Mouse (Mus musculus) liver, postnatal 0 days (tissue): ENCODE data around the gene Sptbn4. TPM values are rescaled to one million over a fixed set of nuclear protein-coding genes. Genes with fewer than 3 reads are reported as not detected.
A peak's percentile ranks its signal among the peaks of the same experiment; 100 is the strongest.

Experiments used
- ATAC-seq: fragments of 200-750 bp; cut with Nextera tagmentation; 2 replicates; pipeline ENCODE4 v1.8.0; 2017; ENCODE audit warnings: mild to moderate bottlenecking, moderate library complexity
- DNase-seq: peaks from one replicate; pipeline ENCODE4 v3.0.0-alpha.2; 2016
- H3K27ac ChIP-seq: fragments of 300-500 bp; sonication (generic); 2 replicates; pipeline ENCODE4 v1.5.1; 2014; ENCODE audit warnings: antibody characterized with exemption, moderate library complexity, mild to moderate bottlenecking, low read depth
- H3K27me3 ChIP-seq: fragments of 300-500 bp; sonication (generic); 2 replicates; pipeline ENCODE4 v1.6.1; 2014; ENCODE audit warnings: low read length, control low read depth, mixed read lengths; ENCODE audit not compliant: insufficient read depth
- H3K36me3 ChIP-seq: fragments of 300-500 bp; sonication (generic); replicated peaks from 2 replicates; pipeline ENCODE4 v1.6.1; 2014; ENCODE audit warnings: mild to moderate bottlenecking, control low read depth, low read length, moderate library complexity, mixed read lengths; ENCODE audit not compliant: insufficient read depth
- H3K4me1 ChIP-seq: fragments of 300-500 bp; sonication (generic); 2 replicates; pipeline ENCODE4 v1.6.1; 2014; ENCODE audit warnings: antibody characterized with exemption, mild to moderate bottlenecking, control low read depth; ENCODE audit not compliant: insufficient read depth
- H3K4me2 ChIP-seq: fragments of 300-500 bp; sonication (generic); 2 replicates; pipeline ENCODE4 v1.6.1; 2014; ENCODE audit warnings: low read depth, mild to moderate bottlenecking, low read length, moderate library complexity, mixed read lengths
- H3K4me3 ChIP-seq: fragments of 300-500 bp; sonication (generic); 2 replicates; pipeline ENCODE4 v1.5.1; 2014; ENCODE audit warnings: low read depth, low read length
- H3K9ac ChIP-seq: fragments of 300-500 bp; sonication (generic); replicated peaks from 2 replicates; pipeline ENCODE4 v1.6.1; 2014; ENCODE audit warnings: mild to moderate bottlenecking, moderate library complexity
- H3K9me3 ChIP-seq: fragments of 300-500 bp; sonication (generic); 2 replicates; pipeline ENCODE4 v1.6.1; 2016; ENCODE audit warnings: mild to moderate bottlenecking, control low read depth, low read length, mixed read lengths
- CTCF ChIP-seq: sonication (generic); IDR thresholded peaks from 2 replicates; pipeline ENCODE4 v1.5.1; 2016; ENCODE audit warnings: antibody characterized with exemption, low read depth
- EP300 ChIP-seq: IDR thresholded peaks from 2 replicates; pipeline ENCODE4 v1.6.1; 2016; ENCODE audit warnings: antibody characterized with exemption, low read depth, mild to moderate bottlenecking
- WGBS: fragments of 180-500 bp; shearing (Covaris S2); extraction: QIAGEN DNeasy Blood & Tissue Kit; methylation state at CpG from one replicate; pipeline ENCODE4 v1.1.7; 2014; ENCODE audit not compliant: insufficient replicate concordance; 5-methylcytosine and 5-hydroxymethylcytosine counted together
- polyA plus RNA-seq: library from polyadenylated mRNA; unstranded; fragments of >200 nt; fragmentation: Nextera tagmentation; extraction: Ambion mirVana; gene quantifications from 2 replicates; pipeline ENCODE4 v1.2.1, GENCODE M21; 2015

The Sptbn4 gene
- polyA plus RNA-seq, 1 experiment from 2014 or later: 0.02 TPM

DNA sequence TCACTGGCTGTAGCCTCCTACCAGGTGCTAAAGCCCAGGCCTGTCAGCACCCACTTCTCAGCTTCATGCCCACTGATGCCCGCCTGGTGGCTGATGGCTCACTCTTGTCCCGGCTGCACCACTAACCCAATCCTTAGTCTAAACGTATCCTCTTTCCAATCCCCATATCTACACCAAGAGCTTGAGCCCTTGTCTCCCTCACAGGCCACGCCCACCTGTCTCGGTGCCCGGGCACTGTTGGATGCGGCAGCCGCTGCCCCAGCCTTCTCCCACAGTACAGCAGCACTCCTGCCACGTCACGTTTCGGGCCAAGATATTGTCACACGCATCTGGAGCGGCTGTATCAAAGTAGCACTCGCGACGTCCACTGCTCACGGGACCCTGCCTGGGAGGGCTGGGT lies 137.2 kb downstream of the Sptbn4 start:
- Histone ChIP-seq H3K27ac (no peak overlapping the region), H3K9ac (no peak overlapping the region), H3K27me3 (peaks cover 13% of the 10 kb centered on the region; the same call in 1 of the 2 replicates), H3K4me2 (no peak overlapping the region; the same call in 1 of the 2 replicates), H3K9me3 (peaks cover 6% of the 10 kb centered on the region), H3K4me1 (no peaks in the 10 kb centered on the region), H3K36me3 (no peaks in the 10 kb centered on the region), H3K4me3 (no peak overlapping the region)
- 8% methylated on average over 17 of the region's 17 CpGs for WGBS
- no peak for ATAC-seq
- DNase-seq: no peak
- no peak for TF ChIP-seq CTCF
- no peak for TF ChIP-seq EP300

DNA sequence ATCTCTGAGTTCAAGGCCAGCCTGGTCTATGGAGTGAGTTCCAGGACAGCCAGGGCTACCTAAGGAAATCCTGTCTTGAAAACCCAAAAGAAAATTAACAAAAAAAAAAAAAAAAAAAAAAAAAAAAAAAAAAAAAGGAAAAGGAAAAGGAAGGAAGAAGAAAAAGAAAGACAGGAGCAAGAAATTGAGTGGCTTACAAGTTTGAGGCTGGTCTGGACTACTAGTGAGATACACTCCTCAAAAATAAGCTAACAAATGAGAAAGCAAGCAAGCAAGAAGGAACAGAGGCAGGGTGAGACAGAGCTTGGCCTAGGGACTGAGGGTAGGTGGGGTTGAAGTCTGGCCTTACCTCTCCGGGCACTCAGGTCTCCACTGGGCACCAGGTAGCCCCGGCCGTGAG lies 137.7 kb downstream of the Sptbn4 start:
- Histone ChIP-seq H3K4me2 (no peak overlapping the region), H3K27ac (no peak overlapping the region)
- 69% methylated on average over 3 of the region's 3 CpGs for WGBS

DNA sequence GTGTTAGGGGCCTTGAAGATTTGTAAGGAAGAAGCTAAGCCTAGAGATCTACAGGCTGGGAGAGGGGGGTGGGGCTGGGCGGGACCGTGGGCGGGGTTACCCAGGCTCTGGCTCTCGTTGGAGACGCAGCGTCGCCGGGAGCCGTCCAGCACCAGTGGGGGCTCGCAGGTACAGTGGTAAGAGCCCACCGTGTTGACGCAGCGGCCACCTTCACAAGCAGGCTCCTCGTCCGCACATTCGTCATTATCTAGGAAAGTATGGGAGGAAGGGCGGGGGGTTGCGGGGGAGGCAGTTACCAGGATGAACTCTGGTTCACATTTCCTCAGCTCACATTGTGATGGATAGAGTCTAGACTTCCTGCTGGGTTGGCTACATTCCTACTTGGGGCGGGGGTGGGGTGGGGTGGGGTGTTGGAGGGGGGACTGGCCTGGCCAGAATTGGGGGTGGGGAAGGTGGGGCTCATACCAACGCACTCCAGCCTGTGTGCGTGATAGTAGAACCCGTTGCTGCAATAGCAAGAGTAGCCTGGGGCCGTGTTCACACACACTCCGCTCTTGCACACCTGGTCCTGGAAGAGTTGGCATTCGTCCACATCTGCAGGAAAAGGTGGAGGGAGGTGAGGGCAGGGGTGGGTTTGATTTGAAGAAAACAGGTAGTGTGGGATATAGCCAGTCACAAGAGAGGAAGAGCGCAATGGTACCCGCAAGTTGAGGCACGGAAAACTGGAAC lies 138.5 kb downstream of the Sptbn4 start:
- ATAC-seq (no peak), DNase-seq (no peak)
- Histone ChIP-seq H3K9me3 (peaks cover 5% of the 10 kb centered on the region), H3K4me3 (no peak overlapping the region), H3K4me1 (no peaks in the 10 kb centered on the region), H3K9ac (no peak overlapping the region), H3K36me3 (no peaks in the 10 kb centered on the region), H3K27ac (no peak overlapping the region), H3K27me3 (peaks cover 13% of the 10 kb centered on the region; the same call in 1 of the 2 replicates), H3K4me2 (peak overlapping the region; percentile 58)
- TF ChIP-seq EP300 (no peak), CTCF (no peak)
- WGBS: 14% methylated on average over 28 of the region's 28 CpGs

More for the DNA sequence above, 137.7 kb downstream of the Sptbn4 start:
- Histone ChIP-seq H3K36me3 (no peaks in the 10 kb centered on the region), H3K9me3 (peaks cover 6% of the 10 kb centered on the region), H3K4me3 (no peak overlapping the region), H3K27me3 (peaks cover 13% of the 10 kb centered on the region; the same call in 1 of the 2 replicates), H3K4me1 (no peaks in the 10 kb centered on the region), H3K9ac (no peak overlapping the region)
- ATAC-seq: no peak
- TF ChIP-seq EP300 (no peak), CTCF (no peak)
- no peak for DNase-seq

DNA sequence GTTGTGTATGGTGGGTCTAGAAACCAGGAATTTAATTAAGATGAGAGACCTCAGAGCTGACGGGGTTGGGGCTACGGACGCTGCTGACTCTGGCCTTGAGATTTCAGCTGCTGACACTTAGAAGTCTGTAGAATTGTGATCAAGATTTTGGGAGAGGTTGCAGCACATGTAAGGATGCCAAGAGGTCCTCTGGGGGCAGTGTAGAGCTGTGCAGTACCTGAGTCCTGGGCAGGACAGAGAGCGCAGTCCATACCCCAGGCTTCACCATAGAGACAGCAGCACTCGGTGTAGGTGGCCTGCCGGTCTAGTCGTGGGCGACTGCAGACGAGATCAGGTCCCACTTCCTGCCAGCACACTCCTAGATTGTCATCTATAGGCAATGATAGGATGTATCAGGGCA lies 139.9 kb downstream of the Sptbn4 start:
- Histone ChIP-seq H3K4me2 (no peak overlapping the region), H3K27me3 (peaks cover 13% of the 10 kb centered on the region; the same call in 1 of the 2 replicates), H3K4me1 (no peaks in the 10 kb centered on the region), H3K27ac (no peak overlapping the region), H3K9me3 (no peaks in the 10 kb centered on the region), H3K4me3 (no peak overlapping the region), H3K36me3 (no peaks in the 10 kb centered on the region), H3K9ac (no peak overlapping the region)
- TF ChIP-seq CTCF: peak; percentile 27; the same call in 1 of the 2 replicates
- TF ChIP-seq EP300: no peak
- ATAC-seq (no peak), DNase-seq (no peak)
- WGBS: 67% methylated on average over 9 of the region's 9 CpGs

Other genes starting within 250 kb of the Sptbn4 start
- 1.2 and 1.5 TPM in 2 replicates for gene Itpkc, start 219.0 kb downstream of the Sptbn4 start, polyA plus RNA-seq
- gene Coq8b, start 214.7 kb downstream of the Sptbn4 start, polyA plus RNA-seq: 20.1 and 23.5 TPM in 2 replicates
- gene Numbl, start 189.3 kb downstream of the Sptbn4 start, polyA plus RNA-seq: 1.1 and 1.2 TPM in 2 replicates
- 7.2 and 9.2 TPM in 2 replicates for gene Ltbp4, start 110.0 kb downstream of the Sptbn4 start, polyA plus RNA-seq
- 9.5 and 10.9 TPM in 2 replicates for gene Shkbp1, start 91.7 kb downstream of the Sptbn4 start, polyA plus RNA-seq
- gene Gm20479, start 90.3 kb downstream of the Sptbn4 start, polyA plus RNA-seq: 1.1 TPM in 1 of 2 replicates, not detected in the other
- gene Blvrb, start 292 bp upstream of the Sptbn4 start, polyA plus RNA-seq: 372 and 407 TPM in 2 replicates
- gene Sertad3, start 26.1 kb upstream of the Sptbn4 start, polyA plus RNA-seq: 16.2 and 17.0 TPM in 2 replicates
- gene Sertad1, start 39.2 kb upstream of the Sptbn4 start, polyA plus RNA-seq: 18.3 and 18.5 TPM in 2 replicates
- 0.25 and 0.28 TPM in 2 replicates for gene Prx, start 51.6 kb upstream of the Sptbn4 start, polyA plus RNA-seq
- gene Hipk4, start 75.6 kb upstream of the Sptbn4 start, polyA plus RNA-seq: 0.04 TPM in 1 of 2 replicates, not detected in the other
- 46.5 and 49.3 TPM in 2 replicates for gene Pld3, start 105.5 kb upstream of the Sptbn4 start, polyA plus RNA-seq
- gene 2310022A10Rik, start 105.5 kb upstream of the Sptbn4 start, polyA plus RNA-seq: 8.6 and 9.0 TPM in 2 replicates
- 24.0 and 25.5 TPM in 2 replicates for gene Akt2, start 143.9 kb upstream of the Sptbn4 start, polyA plus RNA-seq
- gene Ttc9b, start 206.2 kb upstream of the Sptbn4 start, polyA plus RNA-seq: not detected in 2 replicates
- gene Map3k10, start 226.9 kb upstream of the Sptbn4 start, polyA plus RNA-seq: 1.7 and 2.2 TPM in 2 replicates
- 0.46 and 0.78 TPM in 2 replicates for gene Zfp607b, start 241.7 kb upstream of the Sptbn4 start, polyA plus RNA-seq